Mouse (Mus musculus) kidney, embryonic 14.5 days (tissue): Measurements from ENCODE around the gene Wdr43. TPM values are rescaled to one million over a fixed set of nuclear protein-coding genes. Genes with fewer than 3 reads are reported as not detected.
A peak's percentile ranks its signal among the peaks of the same experiment; 100 is the strongest.
"Not testable (repeated sequence)": the region's sequence is repeated elsewhere in the genome, so short reads cannot be mapped to it uniquely, and the experiment has no call there.

Experiments used
- ATAC-seq: fragments of 200-750 bp; cut with Nextera tagmentation; 2 replicates; pipeline ENCODE4 v1.8.0; 2017; ENCODE audit warnings: moderate number of reproducible peaks, mild to moderate bottlenecking, moderate TSS enrichment, moderate library complexity; ENCODE audit not compliant: low FRiP score, low TSS enrichment
- H3K27ac ChIP-seq: fragments of 300-500 bp; sonication (generic); 2 replicates; pipeline ENCODE4 v1.5.1; 2014; ENCODE audit warnings: low read depth, mild to moderate bottlenecking, low read length, moderate library complexity, mixed read lengths
- H3K27me3 ChIP-seq: fragments of 300-500 bp; sonication (generic); 2 replicates; pipeline ENCODE4 v1.6.1; 2014; ENCODE audit warnings: mild to moderate bottlenecking, low read length; ENCODE audit not compliant: control insufficient read depth, insufficient read depth
- H3K36me3 ChIP-seq: fragments of 300-500 bp; sonication (generic); 2 replicates; pipeline ENCODE4 v1.6.1; 2014; ENCODE audit warnings: low read length, mixed read lengths; ENCODE audit not compliant: control insufficient read depth, insufficient read depth
- H3K4me1 ChIP-seq: fragments of 300-500 bp; sonication (generic); 2 replicates; pipeline ENCODE4 v1.6.1; 2014; ENCODE audit warnings: low read length, mixed read lengths; ENCODE audit not compliant: control insufficient read depth, insufficient read depth
- H3K4me2 ChIP-seq: fragments of 300-500 bp; sonication (generic); replicated peaks from 2 replicates; pipeline ENCODE4 v1.6.1; 2014; ENCODE audit warnings: low read depth, mild to moderate bottlenecking, low read length
- H3K4me3 ChIP-seq: fragments of 300-500 bp; sonication (generic); 2 replicates; pipeline ENCODE4 v1.5.1; 2014; ENCODE audit warnings: mild to moderate bottlenecking, low read length
- H3K9ac ChIP-seq: fragments of 300-500 bp; sonication (generic); 2 replicates; pipeline ENCODE4 v1.6.1; 2014; ENCODE audit warnings: low read depth, mild to moderate bottlenecking, low read length, moderate library complexity
- H3K9me3 ChIP-seq: fragments of 300-500 bp; sonication (generic); 2 replicates; pipeline ENCODE4 v1.6.1; 2016; ENCODE audit warnings: low read length; ENCODE audit not compliant: control insufficient read depth
- WGBS: fragments of 180-500 bp; shearing (Covaris S2); extraction: QIAGEN DNeasy Blood & Tissue Kit; methylation state at CpG from one replicate; pipeline ENCODE4 v1.1.7; 2014; 5-methylcytosine and 5-hydroxymethylcytosine counted together
- polyA plus RNA-seq: library from polyadenylated mRNA; unstranded; fragments of >200 nt; fragmentation: Nextera tagmentation; extraction: Ambion mirVana; gene quantifications from 2 replicates; pipeline ENCODE4 v1.2.1, GENCODE M21; 2014

The Wdr43 gene
- polyA plus RNA-seq, 1 experiment from 2014 or later: 121 TPM

- WGBS: 85% methylated on average over 8 of the region's 8 CpGs
- no peak for ATAC-seq
- H3K9ac ChIP-seq: no peak overlapping the region
- no peak overlapping the region for H3K4me3 ChIP-seq
- no peak overlapping the region for H3K27ac ChIP-seq
- H3K9me3 ChIP-seq: no peaks in the 10 kb centered on the region
- no peak overlapping the region for H3K4me2 ChIP-seq
- no peaks in the 10 kb centered on the region for H3K4me1 ChIP-seq
- no peaks in the 10 kb centered on the region for H3K27me3 ChIP-seq
- H3K36me3 ChIP-seq: peaks cover 89% of the 10 kb centered on the region
Measured at GRCm38 (mm10) chr17:71633350-71633749, 17.7 kb downstream of the Wdr43 start.

GRCm38 (mm10) chr17:71636786-71637185 lies 21.1 kb downstream of the Wdr43 start:
- Histone ChIP-seq H3K36me3 (peaks cover 91% of the 10 kb centered on the region), H3K4me1 (no peaks in the 10 kb centered on the region), H3K9ac (no peak overlapping the region), H3K4me3 (no peak overlapping the region), H3K27me3 (no peaks in the 10 kb centered on the region), H3K9me3 (no peaks in the 10 kb centered on the region), H3K27ac (no peak overlapping the region), H3K4me2 (no peak overlapping the region)
- no peak for ATAC-seq
- WGBS: 93% methylated on average over 8 of the region's 8 CpGs

GRCm38 (mm10) chr17:71637750-71638265 lies 22.1 kb downstream of the Wdr43 start:
- no peaks in the 10 kb centered on the region for H3K4me1 ChIP-seq
- H3K4me3 ChIP-seq: no peak overlapping the region
- 79% methylated on average over 4 of the region's 4 CpGs for WGBS

DNA sequence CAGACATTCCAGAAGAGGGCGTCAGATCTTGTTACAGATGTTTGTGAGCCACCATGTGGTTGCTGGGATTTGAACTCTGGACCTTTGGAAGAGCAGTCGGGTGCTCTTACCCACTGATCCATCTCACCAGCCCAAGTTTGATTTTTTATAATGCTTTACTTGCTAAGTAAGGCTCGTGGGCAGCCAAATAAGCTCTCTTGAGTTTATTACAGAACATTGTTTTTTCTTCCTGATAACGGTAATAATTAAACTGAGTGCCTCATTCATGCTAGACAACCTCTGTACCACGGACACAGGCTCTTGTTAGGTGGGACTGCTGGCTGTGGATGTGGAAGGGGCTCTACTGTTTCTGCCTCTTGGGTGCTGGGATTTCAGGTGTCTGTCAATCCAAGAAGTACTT lies 23.4 kb downstream of the Wdr43 start:
- H3K4me3 ChIP-seq: not testable (repeated sequence)

More at GRCm38 (mm10) chr17:71637750-71638265, 22.1 kb downstream of the Wdr43 start:
- Histone ChIP-seq H3K4me2 (no peak overlapping the region), H3K9ac (no peak overlapping the region), H3K27me3 (no peaks in the 10 kb centered on the region), H3K36me3 (peaks cover 92% of the 10 kb centered on the region), H3K27ac (no peak overlapping the region), H3K9me3 (no peaks in the 10 kb centered on the region)
- 0 out of 2 replicates have a peak, but pooled peaks have one; percentile 12 for ATAC-seq

GRCm38 (mm10) chr17:71640421-71641085 lies 24.9 kb downstream of the Wdr43 start:
- H3K4me3 ChIP-seq: no peak overlapping the region
- no peaks in the 10 kb centered on the region for H3K4me1 ChIP-seq
- peaks cover 87% of the 10 kb centered on the region for H3K36me3 ChIP-seq
- no peaks in the 10 kb centered on the region for H3K27me3 ChIP-seq
- WGBS: 94% methylated on average over 9 of the region's 9 CpGs
- H3K9me3 ChIP-seq: no peaks in the 10 kb centered on the region
- H3K9ac ChIP-seq: no peak overlapping the region
- no peak overlapping the region for H3K27ac ChIP-seq
- no peak for ATAC-seq
- H3K4me2 ChIP-seq: no peak overlapping the region

More for the DNA sequence above, 23.4 kb downstream of the Wdr43 start:
- not testable (repeated sequence) for H3K27ac ChIP-seq, ATAC-seq, H3K9ac ChIP-seq, H3K9me3 ChIP-seq, H3K4me2 ChIP-seq, H3K27me3 ChIP-seq, H3K4me1 ChIP-seq
- WGBS: 73% methylated on average over 5 of the region's 5 CpGs
- H3K36me3 ChIP-seq: peaks cover 89% of the 10 kb centered on the region

DNA sequence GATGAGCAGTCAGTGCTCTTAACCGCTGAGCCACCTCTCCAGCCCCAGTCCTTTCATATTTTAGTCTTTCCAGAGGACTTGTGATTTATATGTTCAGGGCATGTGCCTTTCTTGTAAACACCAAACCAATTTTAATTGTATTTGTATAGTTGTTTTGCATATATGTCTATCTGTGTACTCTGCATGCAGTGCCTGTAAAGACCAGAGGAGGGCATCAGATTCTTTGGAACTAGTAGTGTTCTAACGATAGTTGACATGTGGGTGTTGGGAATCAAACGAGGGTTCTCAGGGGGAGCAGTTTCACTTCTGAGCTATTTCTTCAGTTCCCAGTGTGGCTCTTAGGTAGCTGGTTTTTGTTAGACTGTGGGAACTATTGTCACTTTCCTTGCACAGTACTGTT lies 26.5 kb downstream of the Wdr43 start:
- no peaks in the 10 kb centered on the region for H3K27me3 ChIP-seq
- no peaks in the 10 kb centered on the region for H3K4me1 ChIP-seq
- H3K4me2 ChIP-seq: no peak overlapping the region
- no peaks in the 10 kb centered on the region for H3K9me3 ChIP-seq
- H3K27ac ChIP-seq: no peak overlapping the region
- no peak overlapping the region for H3K9ac ChIP-seq
- no peak overlapping the region for H3K4me3 ChIP-seq
- no peak for ATAC-seq
- 84% methylated on average over 3 of the region's 3 CpGs for WGBS
- H3K36me3 ChIP-seq: peaks cover 84% of the 10 kb centered on the region

GRCm38 (mm10) chr17:71650011-71650410 lies 34.3 kb downstream of the Wdr43 start:
- H3K9me3 ChIP-seq: no peaks in the 10 kb centered on the region
- no peak overlapping the region for H3K4me3 ChIP-seq
- H3K4me2 ChIP-seq: no peak overlapping the region
- WGBS: 88% methylated on average over 9 of the region's 9 CpGs
- no peaks in the 10 kb centered on the region for H3K4me1 ChIP-seq
- no peak for ATAC-seq
- no peaks in the 10 kb centered on the region for H3K27me3 ChIP-seq
- H3K9ac ChIP-seq: no peak overlapping the region
- H3K27ac ChIP-seq: no peak overlapping the region
- H3K36me3 ChIP-seq: peaks cover 82% of the 10 kb centered on the region

- Histone ChIP-seq H3K9ac (no peak overlapping the region), H3K27ac (no peak overlapping the region), H3K9me3 (no peaks in the 10 kb centered on the region), H3K27me3 (no peaks in the 10 kb centered on the region), H3K4me1 (no peaks in the 10 kb centered on the region), H3K4me3 (no peak overlapping the region), H3K36me3 (peaks cover 86% of the 10 kb centered on the region), H3K4me2 (no peak overlapping the region)
- no peak for ATAC-seq
- WGBS: 97% methylated on average over 2 of the region's 2 CpGs
Measured at GRCm38 (mm10) chr17:71652495-71652894, 36.8 kb downstream of the Wdr43 start.

- Histone ChIP-seq H3K9ac (no peak overlapping the region), H3K27me3 (no peaks in the 10 kb centered on the region), H3K4me3 (no peak overlapping the region), H3K27ac (no peak overlapping the region), H3K4me2 (no peak overlapping the region), H3K4me1 (no peaks in the 10 kb centered on the region), H3K9me3 (no peaks in the 10 kb centered on the region), H3K36me3 (peaks cover 87% of the 10 kb centered on the region)
- WGBS: 94% methylated on average over 5 of the region's 5 CpGs
- no peak for ATAC-seq
Measured at GRCm38 (mm10) chr17:71652934-71653333, 37.2 kb downstream of the Wdr43 start.
